Mouse (Mus musculus) CD4-positive helper T cell, adult 2 months (primary cell): ENCODE data around the gene Tex50.

Experiments used
- DNase-seq: peaks from one replicate; pipeline ENCODE4 v3.0.0-alpha.2; 2012; ENCODE audit warnings: low read depth, missing footprints, low spot score

Tex50 gene

GRCm38 (mm10) chr1:161126461-161126860 is 32.7 kb downstream of the Tex50 start:
- DNase-seq, result no peak

GRCm38 (mm10) chr1:161122661-161123418 is 36.3 kb downstream of the Tex50 start:
- no peak for DNase-seq

- no peak for DNase-seq
Observed at GRCm38 (mm10) chr1:161114591-161114990, 44.5 kb downstream of the Tex50 start.

- no peak for DNase-seq
Observed at GRCm38 (mm10) chr1:161109216-161109615, 49.9 kb downstream of the Tex50 start.
